Mouse (Mus musculus) intestine, embryonic 16.5 days (tissue): ENCODE results near the gene Camk2n1. TPM values are rescaled to one million over a fixed set of nuclear protein-coding genes. Genes with fewer than 3 reads are reported as not detected.

Source experiments
- ATAC-seq: fragments of 200-750 bp; cut with Nextera tagmentation; 2 replicates; pipeline ENCODE4 v1.8.0; 2017; ENCODE audit warnings: moderate TSS enrichment, moderate library complexity
- H3K27ac ChIP-seq: fragments of 300-500 bp; sonication (generic); 2 replicates; pipeline ENCODE4 v1.5.1; 2014; ENCODE audit warnings: mild to moderate bottlenecking, low read length
- H3K27me3 ChIP-seq: fragments of 300-500 bp; sonication (generic); replicated peaks from 2 replicates; pipeline ENCODE4 v1.6.1; 2014; ENCODE audit warnings: low read length, control low read depth, mixed read lengths; ENCODE audit not compliant: control insufficient read depth, insufficient read depth
- H3K36me3 ChIP-seq: fragments of 300-500 bp; sonication (generic); 2 replicates; pipeline ENCODE4 v1.6.1; 2014; ENCODE audit warnings: low read length, control low read depth; ENCODE audit not compliant: control insufficient read depth, insufficient read depth
- H3K4me1 ChIP-seq: fragments of 300-500 bp; sonication (generic); 2 replicates; pipeline ENCODE4 v1.6.1; 2014; ENCODE audit warnings: low read length, control low read depth, mixed read lengths; ENCODE audit not compliant: control insufficient read depth, insufficient read depth
- H3K4me2 ChIP-seq: fragments of 300-500 bp; sonication (generic); 2 replicates; pipeline ENCODE4 v1.6.1; 2014; ENCODE audit warnings: low read depth, low read length, control low read depth
- H3K4me3 ChIP-seq: fragments of 300-500 bp; sonication (generic); 2 replicates; pipeline ENCODE4 v1.5.1; 2014; ENCODE audit warnings: mild to moderate bottlenecking, low read length
- H3K9ac ChIP-seq: fragments of 300-500 bp; sonication (generic); 2 replicates; pipeline ENCODE4 v1.6.1; 2014; ENCODE audit warnings: low read depth, low read length
- H3K9me3 ChIP-seq: fragments of 300-500 bp; sonication (generic); 2 replicates; pipeline ENCODE4 v1.6.1; 2016; ENCODE audit warnings: low read length, control low read depth; ENCODE audit not compliant: control insufficient read depth
- WGBS: fragments of 180-500 bp; shearing (Covaris S2); extraction: QIAGEN DNeasy Blood & Tissue Kit; methylation state at CpG from one replicate; pipeline ENCODE4 v1.1.7; 2014; 5-methylcytosine and 5-hydroxymethylcytosine counted together
- polyA plus RNA-seq: library from polyadenylated mRNA; unstranded; fragments of >200 nt; fragmentation: Nextera tagmentation; extraction: Ambion mirVana; gene quantifications from 2 replicates; pipeline ENCODE4 v1.2.1, GENCODE M21; 2015

Camk2n1 gene
- polyA plus RNA-seq, 1 experiment from 2014 or later = 3.6 TPM

- no peak overlapping the region for H3K4me2 ChIP-seq
- H3K9ac ChIP-seq = no peak overlapping the region
- H3K4me1 ChIP-seq = 0 out of 2 replicates have a peak, but pooled peaks cover 2% of the 10 kb centered on the region
- no peaks in the 10 kb centered on the region for H3K27me3 ChIP-seq
- H3K27ac ChIP-seq = no peak overlapping the region
- H3K4me3 ChIP-seq = no peak overlapping the region
- ATAC-seq = no peak
- no peaks in the 10 kb centered on the region for H3K36me3 ChIP-seq
- WGBS = 82% methylated on average over 7 of the region's 7 CpGs
- no peaks in the 10 kb centered on the region for H3K9me3 ChIP-seq
Observed at GRCm38 (mm10) chr4:138479595-138479994, 25.5 kb downstream of the Camk2n1 start.

- Histone ChIP-seq H3K9me3 (no peaks in the 10 kb centered on the region), H3K27me3 (no peaks in the 10 kb centered on the region), H3K27ac (no peak overlapping the region), H3K9ac (no peak overlapping the region), H3K36me3 (no peaks in the 10 kb centered on the region), H3K4me1 (0 out of 2 replicates have a peak, but pooled peaks cover 2% of the 10 kb centered on the region), H3K4me3 (no peak overlapping the region), H3K4me2 (no peak overlapping the region)
- WGBS = 24% methylated on average over 9 of the region's 9 CpGs
- no peak for ATAC-seq
Observed at GRCm38 (mm10) chr4:138480962-138481361, 26.8 kb downstream of the Camk2n1 start.

GRCm38 (mm10) chr4:138482721-138483120, 28.6 kb downstream of the Camk2n1 start:
- 57% methylated on average over 8 of the region's 8 CpGs for WGBS

GRCm38 (mm10) chr4:138488241-138488640, 34.1 kb downstream of the Camk2n1 start:
- Histone ChIP-seq H3K4me3 (no peak overlapping the region), H3K4me1 (peaks cover 3% of the 10 kb centered on the region; the same call in 1 of the 2 replicates), H3K27ac (no peak overlapping the region), H3K9ac (no peak overlapping the region), H3K9me3 (no peaks in the 10 kb centered on the region), H3K4me2 (no peak overlapping the region), H3K36me3 (no peaks in the 10 kb centered on the region), H3K27me3 (no peaks in the 10 kb centered on the region)
- ATAC-seq = no peak
- WGBS = 68% methylated on average over 8 of the region's 8 CpGs

More at GRCm38 (mm10) chr4:138482721-138483120, 28.6 kb downstream of the Camk2n1 start:
- Histone ChIP-seq H3K9ac (no peak overlapping the region), H3K27ac (no peak overlapping the region), H3K4me2 (no peak overlapping the region), H3K9me3 (no peaks in the 10 kb centered on the region), H3K4me3 (no peak overlapping the region), H3K4me1 (peaks cover 3% of the 10 kb centered on the region; the same call in 1 of the 2 replicates), H3K36me3 (no peaks in the 10 kb centered on the region), H3K27me3 (no peaks in the 10 kb centered on the region)
- ATAC-seq = no peak

GRCm38 (mm10) chr4:138491088-138491487, 37.0 kb downstream of the Camk2n1 start:
- ATAC-seq = no peak
- no peak overlapping the region for H3K4me3 ChIP-seq
- WGBS = 67% methylated on average over 4 of the region's 4 CpGs
- no peaks in the 10 kb centered on the region for H3K36me3 ChIP-seq
- peaks cover 28% of the 10 kb centered on the region for H3K4me1 ChIP-seq
- H3K4me2 ChIP-seq = no peak overlapping the region
- H3K27me3 ChIP-seq = no peaks in the 10 kb centered on the region
- no peak overlapping the region for H3K9ac ChIP-seq
- H3K9me3 ChIP-seq = no peaks in the 10 kb centered on the region
- no peak overlapping the region for H3K27ac ChIP-seq

GRCm38 (mm10) chr4:138493161-138494001, 39.3 kb downstream of the Camk2n1 start:
- 54% methylated on average over 5 of the region's 5 CpGs for WGBS

GRCm38 (mm10) chr4:138494905-138495304, 40.8 kb downstream of the Camk2n1 start:
- Histone ChIP-seq H3K4me2 (no peak overlapping the region), H3K27me3 (no peaks in the 10 kb centered on the region), H3K9me3 (no peaks in the 10 kb centered on the region), H3K36me3 (no peaks in the 10 kb centered on the region), H3K27ac (peak overlapping the region; percentile 26; the same call in 1 of the 2 replicates), H3K9ac (no peak overlapping the region), H3K4me1 (peaks cover 38% of the 10 kb centered on the region), H3K4me3 (no peak overlapping the region)
- 29% methylated on average over 5 of the region's 5 CpGs for WGBS
- ATAC-seq = peak; percentile 66

More at GRCm38 (mm10) chr4:138493161-138494001, 39.3 kb downstream of the Camk2n1 start:
- Histone ChIP-seq H3K36me3 (no peaks in the 10 kb centered on the region), H3K9me3 (no peaks in the 10 kb centered on the region), H3K27me3 (no peaks in the 10 kb centered on the region), H3K27ac (no peak overlapping the region), H3K4me3 (no peak overlapping the region), H3K4me1 (peaks cover 38% of the 10 kb centered on the region), H3K9ac (no peak overlapping the region), H3K4me2 (no peak overlapping the region)
- ATAC-seq = peak; percentile 24; the same call in 1 of the 2 replicates

- H3K9me3 ChIP-seq = no peaks in the 10 kb centered on the region
- 0 out of 2 replicates have a peak, but pooled peaks have one; percentile 17 for ATAC-seq
- peak overlapping the region; percentile 24 for H3K4me2 ChIP-seq
- 10% methylated on average over 13 of the region's 13 CpGs for WGBS
- no peak overlapping the region for H3K4me3 ChIP-seq
- peaks cover 38% of the 10 kb centered on the region for H3K4me1 ChIP-seq
- no peaks in the 10 kb centered on the region for H3K36me3 ChIP-seq
- H3K27me3 ChIP-seq = no peaks in the 10 kb centered on the region
- peak overlapping the region; percentile 31; the same call in 1 of the 2 replicates for H3K27ac ChIP-seq
- no peak overlapping the region for H3K9ac ChIP-seq
Observed at GRCm38 (mm10) chr4:138495775-138496174, 41.7 kb downstream of the Camk2n1 start.

- Histone ChIP-seq H3K9ac (no peak overlapping the region), H3K36me3 (no peaks in the 10 kb centered on the region), H3K4me2 (no peak overlapping the region), H3K4me3 (no peak overlapping the region), H3K27me3 (no peaks in the 10 kb centered on the region), H3K9me3 (no peaks in the 10 kb centered on the region), H3K27ac (no peak overlapping the region), H3K4me1 (peaks cover 38% of the 10 kb centered on the region)
- 62% methylated on average over 17 of the region's 24 CpGs for WGBS
- ATAC-seq = peak; percentile 20; the same call in 1 of the 2 replicates
Observed at GRCm38 (mm10) chr4:138496746-138497520, 42.8 kb downstream of the Camk2n1 start.
